Mouse (Mus musculus) bone marrow, adult 2 months (tissue): Measurements from ENCODE around the gene Dlx5.

Source experiments
- CTCF ChIP-seq: fragments of 200-500 bp; IDR thresholded peaks from 2 replicates; pipeline ENCODE4 v1.5.1; 2011; ENCODE audit warnings: low read length, control low read depth; ENCODE audit not compliant: control insufficient read depth, insufficient read depth
- POLR2A ChIP-seq: fragments of 200-500 bp; IDR thresholded peaks from 2 replicates; pipeline ENCODE4 v1.6.1; 2011; ENCODE audit warnings: low read depth, mild to moderate bottlenecking, control low read depth, low read length, borderline replicate concordance; ENCODE audit not compliant: control insufficient read depth

GRCm38 (mm10) chr6:6854902-6855745, 26.8 kb downstream of the Dlx5 start:
- no peak for TF ChIP-seq CTCF
- no peak for TF ChIP-seq POLR2A
